Mouse (Mus musculus) thymus, adult 2 months (tissue): Measurements from ENCODE around the gene Hps1. TPM values are rescaled to one million over a fixed set of nuclear protein-coding genes. Genes with fewer than 3 reads are reported as not detected.

Source experiments
- DNase-seq: peaks from one replicate; pipeline ENCODE4 v3.0.0; 2021
- H3K27ac ChIP-seq: fragments of 200-500 bp; 2 replicates; pipeline ENCODE4 v1.5.1; 2012; ENCODE audit warnings: low read length, control low read depth; ENCODE audit not compliant: control insufficient read depth, insufficient read depth
- H3K27me3 ChIP-seq: fragments of 200-500 bp; 2 replicates; pipeline ENCODE4 v1.6.1; 2012; ENCODE audit warnings: mild to moderate bottlenecking, low read length, moderate library complexity, mixed read lengths; ENCODE audit not compliant: control insufficient read depth, insufficient read depth
- H3K36me3 ChIP-seq: fragments of 200-500 bp; 2 replicates; pipeline ENCODE4 v1.6.1; 2012; ENCODE audit warnings: mild to moderate bottlenecking, low read length, moderate library complexity; ENCODE audit not compliant: control insufficient read depth, insufficient read depth
- H3K4me1 ChIP-seq: fragments of 200-500 bp; replicated peaks from 2 replicates; pipeline ENCODE4 v1.6.1; 2012; ENCODE audit warnings: low read length; ENCODE audit not compliant: control insufficient read depth, insufficient read depth
- H3K4me3 ChIP-seq: fragments of 200-500 bp; 2 replicates; pipeline ENCODE4 v1.5.1; 2012; ENCODE audit warnings: mild to moderate bottlenecking, low read length, control low read depth, moderate library complexity; ENCODE audit not compliant: control insufficient read depth, insufficient read depth
- CTCF ChIP-seq: fragments of 200-500 bp; IDR thresholded peaks from 2 replicates; pipeline ENCODE4 v1.5.1; 2012; ENCODE audit warnings: mild to moderate bottlenecking, control low read depth, low read length, moderate library complexity, borderline replicate concordance; ENCODE audit not compliant: control insufficient read depth, poor library complexity, insufficient read depth; ENCODE audit errors: extremely low read depth
- POLR2A ChIP-seq: fragments of 200-500 bp; IDR thresholded peaks from 2 replicates; pipeline ENCODE4 v1.6.1; 2012; ENCODE audit warnings: mild to moderate bottlenecking, low read length, control low read depth, moderate library complexity; ENCODE audit not compliant: control insufficient read depth, poor library complexity, insufficient read depth; ENCODE audit errors: extremely low read depth
- WGBS: fragments of 180-500 bp; shearing (Covaris S2); methylation state at CpG from one replicate; pipeline ENCODE4 v1.1.7; 2018; 5-methylcytosine and 5-hydroxymethylcytosine counted together
- polyA plus RNA-seq: library from polyadenylated mRNA; depleted of rRNA; stranded (reverse); fragments of >200 nt; gene quantifications from 2 replicates; pipeline ENCODE4 v1.2.3, GENCODE M21; 2012

Hps1 gene
- polyA plus RNA-seq, 1 experiment = 46.2 TPM

GRCm38 (mm10) chr19:42777801-42778200 is 2.0 kb downstream of the Hps1 start:
- no peaks in the 10 kb centered on the region for H3K27me3 ChIP-seq
- TF ChIP-seq CTCF (peak; percentile 68; the same call in 1 of the 2 replicates), POLR2A (no peak)
- no peak overlapping the region for H3K4me3 ChIP-seq
- DNase-seq = peak; percentile 63
- no peaks in the 10 kb centered on the region for H3K36me3 ChIP-seq
- H3K27ac ChIP-seq = no peak overlapping the region
- WGBS = 88% methylated on average over 5 of the region's 5 CpGs
- H3K4me1 ChIP-seq = peaks cover 12% of the 10 kb centered on the region; the same call in 1 of the 2 replicates

- H3K36me3 ChIP-seq = no peaks in the 10 kb centered on the region
- H3K4me1 ChIP-seq = peaks cover 12% of the 10 kb centered on the region; the same call in 1 of the 2 replicates
- WGBS = 100% methylated on average over 1 of the region's 1 CpGs
- H3K4me3 ChIP-seq = no peak overlapping the region
- peak; percentile 41 for DNase-seq
- H3K27me3 ChIP-seq = no peaks in the 10 kb centered on the region
- TF ChIP-seq POLR2A = no peak
- no peak for TF ChIP-seq CTCF
- no peak overlapping the region for H3K27ac ChIP-seq
Observed at GRCm38 (mm10) chr19:42776813-42777212, 3.0 kb downstream of the Hps1 start.

- H3K4me1 ChIP-seq = no peaks in the 10 kb centered on the region
- H3K27ac ChIP-seq = no peak overlapping the region
- DNase-seq = no peak
- TF ChIP-seq CTCF (no peak), POLR2A (no peak)
- peaks cover 22% of the 10 kb centered on the region for H3K36me3 ChIP-seq
- H3K27me3 ChIP-seq = no peaks in the 10 kb centered on the region
- 94% methylated on average over 23 of the region's 23 CpGs for WGBS
- H3K4me3 ChIP-seq = no peak overlapping the region
Observed at GRCm38 (mm10) chr19:42770141-42770872, 9.5 kb downstream of the Hps1 start.

- no peak overlapping the region for H3K27ac ChIP-seq
- no peaks in the 10 kb centered on the region for H3K4me1 ChIP-seq
- no peak for DNase-seq
- TF ChIP-seq POLR2A = no peak
- TF ChIP-seq CTCF = no peak
- H3K36me3 ChIP-seq = peaks cover 22% of the 10 kb centered on the region
- H3K27me3 ChIP-seq = no peaks in the 10 kb centered on the region
- H3K4me3 ChIP-seq = no peak overlapping the region
- WGBS = 99% methylated on average over 10 of the region's 10 CpGs
Observed at GRCm38 (mm10) chr19:42769648-42770047, 10.1 kb downstream of the Hps1 start.

GRCm38 (mm10) chr19:42767361-42767760 is 12.4 kb downstream of the Hps1 start:
- Histone ChIP-seq H3K27ac (no peak overlapping the region), H3K27me3 (no peaks in the 10 kb centered on the region), H3K36me3 (peaks cover 22% of the 10 kb centered on the region), H3K4me1 (no peaks in the 10 kb centered on the region), H3K4me3 (no peak overlapping the region)
- DNase-seq = no peak
- no peak for TF ChIP-seq POLR2A
- TF ChIP-seq CTCF = no peak
- 95% methylated on average over 8 of the region's 8 CpGs for WGBS

GRCm38 (mm10) chr19:42764398-42764797 is 15.4 kb downstream of the Hps1 start:
- no peak overlapping the region for H3K4me3 ChIP-seq
- no peaks in the 10 kb centered on the region for H3K27me3 ChIP-seq
- no peak for TF ChIP-seq POLR2A
- TF ChIP-seq CTCF = no peak
- peaks cover 15% of the 10 kb centered on the region for H3K36me3 ChIP-seq
- H3K4me1 ChIP-seq = no peaks in the 10 kb centered on the region
- DNase-seq = no peak
- no peak overlapping the region for H3K27ac ChIP-seq
- 94% methylated on average over 10 of the region's 10 CpGs for WGBS
